Mouse (Mus musculus) mouse embryonic stem cell (cell line): ENCODE data around the gene Bicdl2.

Experiments used
- in situ Hi-C, 2 experiments: fragments of 300-500 bp; cut with MboI; formaldehyde crosslinking; loops; 1 replicate in 1 of 2; 3 replicates in 1 of 2; pipeline ENCODE4 v1.14.3; 2019 to 2020; ENCODE audit warnings: low sequenced_read_pairs in 2 of 2, low pct_unique_long_range_greater_than_20kb in 1 of 2, mixed read lengths in 1 of 2; ENCODE audit not compliant: unreplicated experiment in 1 of 2

The Bicdl2 gene

DNA sequence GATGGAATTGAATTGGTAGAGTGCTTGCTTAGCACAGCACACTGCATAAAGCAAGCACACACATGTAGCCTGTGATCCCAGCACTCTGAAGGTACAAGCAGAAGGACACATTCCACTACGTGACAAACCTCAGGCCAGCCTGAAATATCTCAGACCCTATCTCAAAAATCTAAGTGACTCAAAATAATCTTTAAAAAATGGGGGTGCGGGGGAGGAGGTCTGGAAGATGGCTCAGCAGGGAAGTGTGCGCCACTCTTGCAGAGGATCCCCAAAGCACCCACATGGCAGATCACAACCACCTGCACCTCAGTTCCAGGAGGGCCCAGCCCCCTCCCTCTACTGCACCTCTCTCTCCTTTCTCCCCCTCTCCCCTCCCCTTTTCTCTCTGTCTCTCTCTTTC is 11.2 kb downstream of the Bicdl2 start:
- in situ Hi-C loops: loop anchor here in 1 of 2 experiments (5.0 kb wide), 1 partner anchor 36 kb away; no protein-coding TSS in a partner anchor

DNA sequence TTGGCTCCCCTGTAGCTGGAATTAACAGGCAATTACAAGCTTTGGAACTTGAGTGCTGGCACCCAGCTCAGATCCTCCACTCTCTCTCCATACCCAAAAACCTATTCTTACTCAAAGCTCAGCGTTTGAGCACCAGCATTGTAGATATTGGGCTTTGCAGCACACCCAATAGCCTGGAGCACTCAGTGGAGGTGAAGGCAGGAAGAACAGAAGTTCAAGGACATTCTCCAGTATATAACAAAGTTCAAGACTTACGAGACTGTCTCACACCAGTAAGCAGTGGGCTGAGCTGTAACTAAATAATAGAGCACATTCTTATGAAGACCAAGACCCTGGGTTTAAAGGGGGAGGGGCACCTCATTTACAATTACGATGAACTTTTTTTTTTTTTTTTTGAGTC is 12.5 kb downstream of the Bicdl2 start:
- in situ Hi-C loops: loop anchor here in 1 of 2 experiments (5.0 kb wide), 1 partner anchor 35 kb away; no protein-coding TSS in a partner anchor

DNA sequence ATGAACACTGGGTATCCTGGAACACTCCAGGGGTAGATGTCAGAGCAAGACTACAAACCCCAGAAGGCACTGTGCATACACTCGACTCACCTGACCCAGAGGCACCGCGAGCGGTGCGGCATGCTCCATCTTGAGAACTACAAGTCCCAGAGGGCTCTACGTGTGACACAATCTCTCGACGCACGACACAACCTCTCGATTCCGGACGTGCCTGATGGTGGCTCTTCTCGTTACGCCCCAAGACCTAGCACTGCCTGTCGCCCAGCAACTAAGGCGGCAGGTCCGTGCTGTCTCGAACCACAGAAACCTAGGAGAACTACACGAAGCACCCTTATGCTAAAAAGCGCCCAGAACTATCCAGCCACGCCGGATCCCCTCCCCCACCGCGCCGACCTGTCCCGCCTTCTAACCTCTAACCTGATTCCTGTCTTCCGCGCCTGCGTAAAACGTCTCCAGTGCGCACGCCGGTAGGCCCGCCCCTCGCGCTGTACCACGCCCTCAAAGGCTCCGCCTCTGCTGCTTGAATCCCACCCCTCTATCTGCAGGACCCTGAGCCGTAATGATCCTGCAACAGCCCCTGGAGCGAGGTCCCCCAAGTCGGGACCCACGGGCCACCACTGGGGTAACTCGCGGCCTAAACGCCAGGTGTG is 13.2 kb downstream of the Bicdl2 start, which contains the start of the genes Hcfc1r1 and Thoc6:
Gene Hcfc1r1, plus strand, starts transcription at position 173 of the 650 bp plus-strand sequence.
Gene Thoc6, minus strand, starts transcription at position 459 of the 650 bp plus-strand sequence.
- in situ Hi-C loops: loop anchor here in 1 of 2 experiments (5.0 kb wide), 1 partner anchor 34 kb away; no protein-coding TSS in a partner anchor

DNA sequence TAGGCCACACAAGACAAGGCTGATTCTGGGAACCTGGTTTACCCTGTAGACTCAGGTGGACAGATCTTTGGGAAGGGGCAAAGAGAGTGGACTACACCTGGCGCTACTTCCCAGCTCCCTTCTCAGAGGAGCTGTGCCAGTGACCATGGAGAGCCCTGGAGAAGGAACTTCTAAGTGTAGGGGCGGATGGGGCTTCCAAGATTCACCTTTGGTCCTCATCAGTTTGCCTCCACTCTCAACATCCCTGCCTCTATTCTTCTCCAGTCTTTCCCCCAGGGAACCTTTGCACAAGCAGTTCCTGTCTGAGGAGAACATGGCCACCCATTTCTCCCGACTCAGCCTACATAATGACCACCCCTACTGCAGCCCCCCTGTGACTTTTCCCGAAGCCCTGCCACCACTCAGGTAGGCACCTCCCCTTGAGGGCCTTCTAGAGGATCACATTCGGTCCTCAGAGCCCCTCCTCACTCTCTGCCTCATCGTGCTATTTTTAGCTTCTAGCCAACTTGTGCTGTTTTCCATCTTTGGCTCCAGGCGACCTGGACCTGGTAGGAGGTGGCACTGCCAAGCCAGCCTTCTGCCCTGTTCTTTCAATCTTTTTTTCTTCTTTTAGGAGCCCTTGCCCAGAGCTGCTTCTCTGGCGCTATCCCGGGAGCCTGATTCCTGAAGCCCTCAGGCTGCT is 14.1 kb downstream of the Bicdl2 start:
- in situ Hi-C loops: loop anchor here in 1 of 2 experiments (5.0 kb wide), 1 partner anchor 33 kb away; no protein-coding TSS in a partner anchor

DNA sequence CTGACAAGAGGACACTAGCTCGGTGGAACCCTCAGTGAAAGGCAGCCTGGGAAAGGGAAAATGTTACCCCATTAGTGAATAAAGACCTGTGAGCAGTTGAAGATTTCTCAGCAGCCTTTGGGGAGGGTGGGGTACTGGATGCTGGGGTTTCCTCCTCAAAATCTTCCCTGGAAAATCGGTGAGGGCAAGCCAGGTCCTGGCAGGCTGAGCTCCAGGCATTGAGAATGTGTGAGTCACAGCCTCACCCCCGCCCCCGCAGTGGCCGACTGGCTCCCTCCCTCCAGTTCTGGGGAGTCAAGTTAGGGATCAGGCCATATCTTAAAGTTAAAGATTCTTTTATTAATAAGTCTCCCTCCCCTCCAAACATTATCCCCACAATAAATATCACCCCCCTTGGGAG is 14.8 kb downstream of the Bicdl2 start:
- in situ Hi-C loops: no loop called here

DNA sequence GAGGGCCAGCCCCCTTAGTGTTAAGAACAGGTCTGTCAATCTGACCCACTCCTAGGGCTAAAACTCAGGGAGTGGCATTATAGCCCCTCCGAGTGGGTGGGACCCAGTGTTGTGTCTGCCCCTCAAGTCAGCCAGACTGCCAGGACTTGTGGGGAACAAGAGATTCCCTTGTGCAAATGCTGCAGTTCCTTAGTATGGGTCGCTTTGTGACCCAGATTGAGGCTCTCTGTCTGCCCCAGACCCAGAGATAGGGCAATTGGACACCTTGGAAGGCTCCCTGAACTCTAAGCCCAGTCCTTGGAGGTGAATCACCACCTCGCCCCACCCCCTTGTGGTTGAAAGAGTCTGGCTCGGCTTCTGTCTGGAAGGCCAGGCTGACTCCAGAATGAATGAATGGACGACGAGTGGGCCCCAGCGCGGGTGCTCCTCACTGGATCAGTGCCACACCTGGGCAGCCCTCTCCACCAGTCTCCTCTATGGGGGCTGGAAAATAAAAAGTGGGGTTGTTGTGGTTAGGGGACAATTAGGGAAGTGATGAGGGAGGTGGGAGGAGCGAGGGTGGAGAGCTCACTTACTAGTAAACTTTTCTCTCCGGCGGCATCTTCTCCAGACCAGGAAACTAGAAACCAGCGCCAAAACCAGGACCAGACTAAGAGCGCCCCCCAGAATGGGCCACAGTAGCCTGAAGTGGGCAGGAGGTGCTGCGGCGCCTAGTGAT is 15.4 kb downstream of the Bicdl2 start:
- in situ Hi-C loops: no loop called here

DNA sequence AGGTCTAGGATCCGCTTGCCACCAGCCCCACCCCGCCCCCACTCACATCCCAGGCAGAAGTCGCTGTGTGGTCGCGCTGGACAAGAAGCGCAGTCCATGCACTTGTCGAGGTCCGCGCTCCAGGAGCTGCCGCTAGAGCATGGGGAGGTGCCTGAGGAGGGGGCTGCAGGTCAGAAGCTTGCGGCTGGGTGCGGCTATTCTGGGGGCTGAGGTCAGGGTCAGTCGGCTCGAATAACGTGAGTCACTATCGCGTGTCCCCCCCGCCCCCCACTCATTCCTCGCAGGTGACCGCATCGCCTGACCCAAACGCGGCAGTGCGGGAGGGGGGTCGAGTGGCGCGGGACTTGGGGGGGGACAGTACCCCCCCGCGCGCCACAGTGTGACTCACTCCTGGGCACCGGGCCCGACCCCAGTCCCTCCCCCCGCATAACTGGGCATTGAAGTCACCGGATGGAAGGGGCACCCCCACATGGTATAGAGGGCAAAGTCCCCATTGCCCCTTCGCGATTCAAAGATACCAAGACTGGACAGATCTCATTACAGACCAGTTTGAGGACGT is 16.2 kb downstream of the Bicdl2 start:
- in situ Hi-C loops: no loop called here

- in situ Hi-C loops: no loop called here
Observed at GRCm38 (mm10) chr17:23677236-23677679, 17.0 kb downstream of the Bicdl2 start, which contains the start of gene Tnfrsf12a. Gene Tnfrsf12a, minus strand, starts transcription at chr17:23677468.

- in situ Hi-C loops: no loop called here
Observed at GRCm38 (mm10) chr17:23679127-23679835, 19.0 kb downstream of the Bicdl2 start, which contains the start of gene Cldn6. Gene Cldn6, plus strand, starts transcription at chr17:23679249.

- in situ Hi-C loops: no loop called here
Observed at GRCm38 (mm10) chr17:23680336-23680735, 20.0 kb downstream of the Bicdl2 start.

DNA sequence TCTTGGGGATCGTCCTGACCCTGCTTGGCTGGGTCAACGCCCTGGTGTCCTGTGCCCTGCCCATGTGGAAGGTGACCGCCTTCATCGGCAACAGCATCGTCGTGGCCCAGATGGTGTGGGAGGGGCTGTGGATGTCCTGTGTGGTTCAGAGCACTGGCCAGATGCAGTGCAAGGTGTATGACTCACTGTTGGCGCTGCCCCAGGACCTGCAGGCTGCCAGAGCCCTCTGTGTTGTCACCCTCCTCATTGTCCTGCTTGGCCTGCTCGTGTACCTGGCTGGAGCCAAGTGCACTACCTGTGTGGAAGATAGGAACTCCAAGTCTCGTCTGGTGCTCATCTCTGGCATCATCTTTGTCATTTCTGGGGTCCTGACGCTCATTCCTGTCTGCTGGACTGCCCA is 20.8 kb downstream of the Bicdl2 start:
- in situ Hi-C loops: no loop called here

GRCm38 (mm10) chr17:23682092-23682491 is 21.8 kb downstream of the Bicdl2 start:
- in situ Hi-C loops: no loop called here

- in situ Hi-C loops: no loop called here
Observed at GRCm38 (mm10) chr17:23682530-23682929, 22.2 kb downstream of the Bicdl2 start.

DNA sequence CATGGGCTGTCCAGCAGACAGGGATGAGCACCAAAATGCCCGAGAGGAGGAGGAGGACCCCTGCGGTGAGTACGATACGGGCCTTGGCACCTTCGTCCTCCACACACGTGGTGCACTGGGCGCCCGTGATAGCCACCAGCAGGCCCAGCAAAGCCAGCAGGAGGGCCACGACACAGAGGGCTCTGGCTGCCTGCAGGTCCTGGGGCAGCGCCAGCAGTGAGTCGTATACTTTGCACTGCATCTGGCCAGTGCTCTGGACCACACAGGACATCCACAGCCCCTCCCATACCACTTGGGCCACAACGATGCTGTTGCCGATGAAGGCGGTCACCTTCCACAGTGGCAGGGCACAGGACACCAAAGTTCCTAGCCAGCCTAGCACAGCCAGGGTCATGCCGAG is 22.9 kb downstream of the Bicdl2 start:
- in situ Hi-C loops: no loop called here

DNA sequence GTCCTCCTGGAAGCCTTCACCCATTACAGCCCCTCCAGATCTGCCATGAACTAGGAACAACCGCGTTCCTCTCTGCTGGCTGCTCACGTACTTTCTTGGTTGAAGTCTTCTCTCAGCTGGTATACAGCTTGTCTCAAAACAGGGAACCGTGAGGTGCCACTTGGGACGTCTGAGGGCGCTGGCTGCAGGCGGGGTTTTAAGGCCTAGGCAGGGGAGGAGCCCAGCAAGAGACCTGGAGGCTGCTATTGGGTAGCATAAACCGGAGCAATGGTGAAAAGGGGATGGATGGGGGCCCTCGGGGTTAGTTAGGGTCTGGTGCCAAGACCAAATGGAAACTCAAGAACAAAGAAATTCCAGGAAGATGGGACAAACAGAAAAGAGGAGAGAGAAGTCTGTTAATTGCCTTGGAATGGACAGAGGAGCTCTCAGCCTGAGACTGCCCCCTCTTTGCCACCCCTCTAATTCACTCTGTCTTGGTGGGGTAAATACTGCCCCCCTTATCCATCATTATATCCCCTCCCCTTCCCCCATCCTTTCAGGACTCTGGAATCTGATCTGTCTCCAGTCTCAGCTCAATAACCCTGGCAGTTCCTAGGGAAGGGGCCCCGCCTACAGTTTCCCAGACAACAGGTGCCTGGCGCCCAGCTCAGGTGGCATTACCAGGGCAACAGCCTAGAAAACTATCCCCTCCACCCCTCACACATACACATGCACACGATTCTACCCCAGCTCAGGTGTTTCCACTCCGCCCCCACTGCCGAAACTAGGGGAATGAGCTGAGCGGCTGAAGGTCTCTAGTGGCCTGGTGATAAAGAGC is 23.8 kb downstream of the Bicdl2 start, which contains the start of gene Cldn9:
Gene Cldn9, minus strand, starts transcription at position 171 of the 817 bp plus-strand sequence.
- in situ Hi-C loops: no loop called here

GRCm38 (mm10) chr17:23694491-23694890 is 34.2 kb downstream of the Bicdl2 start:
- in situ Hi-C loops: no loop called here

DNA sequence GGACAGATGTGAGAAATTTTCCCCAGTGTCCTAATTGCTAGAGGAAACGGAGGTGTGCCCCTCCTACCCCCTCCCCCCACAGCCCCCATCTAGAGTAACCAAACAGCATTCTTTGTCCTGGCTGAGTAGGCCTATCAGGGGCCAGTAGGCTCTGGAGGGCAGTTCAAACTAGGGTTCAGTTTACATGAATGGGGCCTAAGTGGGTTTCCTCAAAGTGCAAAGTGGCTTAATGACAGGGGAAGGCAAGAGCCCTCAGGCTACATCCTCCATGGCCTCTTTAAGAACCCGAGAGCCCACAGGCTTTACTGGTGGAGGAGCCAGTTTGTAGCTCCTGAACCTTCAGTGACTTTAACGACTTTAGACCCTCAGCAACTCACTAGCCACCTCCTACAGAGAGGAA is 35.5 kb downstream of the Bicdl2 start:
- in situ Hi-C loops: no loop called here
